Mouse (Mus musculus) erythroblast, adult 5-6 weeks (primary cell): ENCODE measurements at regions not wholly inside any gene's neighbourhood (a gene's known extent, or its start where the extent isn't known, plus 50 kb on each side); places are given as distances from the start of the nearest gene placed in this dataset.
A peak's percentile ranks its signal among the peaks of the same experiment; 100 is the strongest.

Experiments used
- ATAC-seq: replicated peaks from 2 replicates; pipeline ENCODE4 v1.8.0; 2016; ENCODE audit warnings: moderate number of reproducible peaks, mild to moderate bottlenecking, moderate TSS enrichment, inconsistent platforms; ENCODE audit not compliant: poor library complexity, low FRiP score, severe bottlenecking

GRCm38 (mm10) chr2:11853210-11853973, 75.7 kb downstream of the Ankrd16 start:
- ATAC-seq: no peak

- no peak for ATAC-seq
These were observed 92.3 kb downstream of the Ankrd16 start for GRCm38 (mm10) chr2:11869983-11870382.

- no peak for ATAC-seq
These were observed 102.3 kb downstream of the Ankrd16 start for GRCm38 (mm10) chr2:11880005-11880404.

- ATAC-seq: no peak
These were observed 117.3 kb downstream of the Ankrd16 start for GRCm38 (mm10) chr2:11894792-11895568.

GRCm38 (mm10) chr2:11899698-11900660, 122.3 kb downstream of the Ankrd16 start:
- ATAC-seq: no peak

- peak; percentile 77 for ATAC-seq
These were observed 137.1 kb downstream of the Ankrd16 start for GRCm38 (mm10) chr2:11914782-11915181.

DNA sequence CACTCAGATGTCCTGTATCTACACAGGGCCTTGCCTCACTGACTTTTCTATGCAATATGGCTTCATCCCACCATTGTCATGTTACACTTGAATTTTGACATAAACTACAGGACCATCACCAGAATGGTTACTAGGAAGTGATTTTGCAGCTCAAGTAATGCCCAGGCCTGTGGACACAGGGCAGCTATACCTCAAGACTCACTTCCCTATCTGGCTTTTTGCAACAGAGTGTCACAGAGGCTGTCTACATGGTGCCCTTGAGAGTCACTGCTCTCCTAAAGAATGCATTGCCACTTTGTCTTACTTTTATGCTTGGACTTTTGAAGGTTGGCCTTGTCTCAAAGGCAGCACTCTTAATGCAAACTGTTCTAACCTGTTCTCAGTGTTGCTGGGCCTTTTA, 139.7 kb downstream of the Ankrd16 start:
- ATAC-seq: no peak

- ATAC-seq: no peak
These were observed 140.4 kb downstream of the Ankrd16 start for GRCm38 (mm10) chr2:11918070-11918469.

DNA sequence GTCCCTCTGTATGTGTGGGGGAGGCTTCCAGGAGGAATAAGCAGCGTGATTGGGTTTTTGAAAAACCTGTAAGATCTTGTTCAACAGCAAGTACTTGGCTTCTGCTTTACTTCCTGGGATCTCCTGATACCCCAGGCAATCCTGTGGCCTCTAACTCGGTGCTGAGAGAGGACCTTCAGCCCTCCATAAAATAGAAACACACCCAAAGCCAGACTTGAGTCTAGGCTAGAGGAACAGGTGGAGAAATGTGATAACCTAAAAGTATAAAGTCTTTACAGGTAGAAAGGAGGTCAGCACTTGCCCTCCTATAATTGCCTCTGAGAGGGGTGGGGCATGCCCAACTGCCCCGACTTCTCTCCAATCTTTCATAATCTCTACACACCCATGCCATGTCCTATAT, 183.1 kb downstream of the Ankrd16 start:
- ATAC-seq: no peak

DNA sequence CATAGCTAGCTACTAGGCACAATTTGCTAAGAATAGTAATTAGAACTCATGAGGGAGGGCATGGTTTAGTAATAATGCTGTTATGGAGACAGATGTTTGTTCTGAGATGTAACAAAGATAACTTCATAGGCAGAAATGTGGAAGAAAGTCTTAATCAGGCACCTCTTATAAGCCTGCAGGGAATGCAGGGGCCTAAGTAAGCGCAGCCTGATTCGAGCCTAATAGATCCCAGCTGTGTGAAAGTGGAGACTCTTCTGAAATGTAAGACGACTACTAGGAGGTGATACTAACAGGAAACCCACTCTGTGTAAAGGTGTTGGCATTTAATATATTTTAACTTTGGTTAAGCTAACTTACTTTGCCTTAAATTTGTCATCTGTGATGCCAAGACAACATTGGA, 187.7 kb downstream of the Ankrd16 start:
- ATAC-seq: no peak

DNA sequence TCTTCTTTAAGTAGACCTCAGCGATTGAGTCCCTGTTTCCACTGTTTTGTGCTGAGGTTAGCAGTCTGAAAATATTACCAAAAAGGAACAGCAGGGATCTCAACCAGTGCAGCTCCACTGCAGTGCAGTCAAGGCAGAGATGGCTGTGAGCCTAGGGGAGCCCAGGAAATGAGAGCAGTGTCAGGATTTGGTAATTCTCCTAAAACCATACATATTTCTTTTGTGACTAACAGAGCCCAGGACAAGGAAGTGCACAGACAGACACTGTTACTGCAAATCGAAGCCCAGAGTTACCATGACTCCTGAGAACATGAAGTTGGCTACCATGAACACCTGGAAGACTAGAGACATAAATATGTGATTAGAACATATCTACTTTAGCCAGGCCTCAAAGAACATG, 189.3 kb downstream of the Ankrd16 start:
- ATAC-seq: no peak

- ATAC-seq: no peak
These were observed 194.3 kb downstream of the Ankrd16 start for GRCm38 (mm10) chr2:11971972-11972371.

GRCm38 (mm10) chr2:12001938-12002899, 224.5 kb downstream of the Ankrd16 start:
- no peak for ATAC-seq

GRCm38 (mm10) chr2:12004330-12004729, 226.7 kb downstream of the Ankrd16 start:
- no peak for ATAC-seq

DNA sequence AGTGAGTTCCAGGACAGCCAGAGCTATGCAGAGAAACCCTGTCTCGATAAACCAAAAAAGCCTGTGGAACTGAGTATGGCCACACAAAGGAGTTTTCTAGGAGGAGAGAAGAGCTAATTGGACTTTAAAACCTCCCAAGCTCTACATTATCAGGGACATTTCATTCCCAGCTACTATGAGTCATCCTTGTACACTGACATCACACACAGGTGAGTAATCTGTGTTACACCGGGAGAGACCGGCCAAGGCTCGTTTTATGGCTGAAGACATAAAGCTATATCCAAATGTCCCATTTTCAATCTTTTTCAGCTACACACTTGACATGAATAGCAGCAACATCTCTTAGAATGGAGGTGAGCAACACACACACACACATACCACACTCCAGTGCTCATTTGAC, 229.5 kb downstream of the Ankrd16 start:
- ATAC-seq: no peak

DNA sequence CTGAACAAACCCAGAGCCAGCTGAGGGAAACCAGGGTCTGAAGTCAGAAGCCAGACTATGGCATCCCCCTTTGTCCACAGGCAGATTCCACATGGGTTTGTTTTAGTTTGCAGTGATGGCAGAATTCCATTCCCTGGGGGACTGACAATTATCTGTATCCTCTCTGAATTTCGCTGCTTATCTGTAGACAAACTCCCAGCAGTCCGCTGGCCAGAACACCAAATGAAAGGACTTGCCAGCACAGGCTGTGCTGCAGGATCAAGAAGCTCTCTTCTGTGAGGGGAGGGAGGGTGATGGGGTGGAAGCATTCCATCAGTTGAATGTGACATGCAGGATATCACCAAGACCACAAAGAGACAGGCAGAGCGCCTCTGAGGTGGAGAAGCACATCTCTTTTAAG, 233.8 kb downstream of the Ankrd16 start:
- ATAC-seq: no peak

DNA sequence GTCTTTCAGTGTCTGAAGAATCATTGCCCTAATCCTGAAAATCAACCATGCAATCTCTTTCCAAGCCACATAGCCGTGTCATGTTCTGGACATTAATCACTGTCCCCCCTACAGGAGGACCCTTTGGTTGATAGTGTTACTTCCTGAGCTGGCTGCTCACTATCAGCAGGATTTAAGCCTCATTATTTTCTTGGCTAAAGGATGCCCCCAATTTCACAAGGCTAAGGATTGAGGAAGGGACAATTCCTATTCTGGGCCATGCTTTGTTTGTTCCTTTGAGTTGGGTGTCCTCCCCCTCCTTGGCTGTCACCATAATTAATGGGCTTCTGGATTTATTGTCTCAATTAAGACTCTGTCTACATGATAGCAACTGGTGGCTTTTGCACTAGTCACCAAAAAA, 241.9 kb downstream of the Ankrd16 start:
- ATAC-seq: no peak

GRCm38 (mm10) chr2:12023402-12024111, 245.9 kb downstream of the Ankrd16 start:
- ATAC-seq: no peak
